Mouse (Mus musculus) megakaryocyte, embryonic 14.5 days (primary cell): ENCODE results near the gene B3gnt9.

Experiments
- FLI1 ChIP-seq: IDR thresholded peaks from 2 replicates; pipeline ENCODE4 v1.6.1; 2012; ENCODE audit warnings: low read length, inconsistent platforms, mixed read lengths
- GATA1 ChIP-seq: IDR thresholded peaks from 3 replicates; pipeline ENCODE4 v1.6.1; 2012; ENCODE audit warnings: mixed read lengths, low read length, inconsistent platforms, borderline replicate concordance

GRCm38 (mm10) chr8:105283074-105283473 lies 28.1 kb upstream of the B3gnt9 start:
- TF ChIP-seq GATA1 (no peak), FLI1 (no peak)
